26 mouse cellular contexts compared by ENCODE assay signal in the genomic region with DNA sequence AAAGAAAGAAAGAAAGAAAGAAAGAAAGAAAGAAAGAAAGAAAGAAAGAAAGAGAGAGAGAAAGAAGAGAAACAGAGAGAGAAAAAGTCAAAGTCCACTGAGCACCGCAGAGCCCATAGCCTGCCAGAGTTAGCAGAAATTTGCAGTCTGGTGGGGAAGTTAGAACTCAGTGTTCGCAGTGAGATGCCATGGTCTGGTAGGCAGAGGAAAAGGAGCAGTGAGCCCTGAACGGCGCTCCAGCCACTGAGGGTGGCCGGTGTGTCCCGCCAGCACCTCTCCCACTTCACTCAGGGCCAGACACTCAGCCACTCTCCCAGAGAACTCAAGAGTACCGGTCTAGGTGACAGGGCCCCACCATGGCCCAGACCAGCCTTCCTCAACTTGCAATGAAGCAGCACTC. TPM values are rescaled to one million over a fixed set of nuclear protein-coding genes. Genes with fewer than 3 reads are reported as not detected.
DNase-seq lines count a peak whose midpoint lies in the region; ATAC-seq lines count a peak whose summit lies in the region.
"Had no signal": no experiment of that assay in that cellular context is flagged by ENCODE, and none has a peak within 500 bp of the region (broad histone marks: within the 10 kb centered on the region; RNA-seq: fewer than 3 reads in every experiment).

No protein-coding gene starts in this region.

- WGBS in kidney, embryonic 14.5 days: 81% methylated on average over 7 of the region's 7 CpGs
- 65% methylated on average over 7 of the region's 7 CpGs for WGBS in kidney, embryonic 15.5 days
- 83% methylated on average over 7 of the region's 7 CpGs for WGBS in midbrain, embryonic 11.5 days
- 90% methylated on average over 7 of the region's 7 CpGs for WGBS in midbrain, embryonic 13.5 days

- peaks cover 82% of the 10 kb centered on the region for H3K36me3 ChIP-seq in kidney, embryonic 14.5 days (ENCODE audit: control insufficient read depth, insufficient read depth, low read length)
- peaks cover 98% of the 10 kb centered on the region for H3K36me3 ChIP-seq in kidney, embryonic 15.5 days
- peaks cover 63% of the 10 kb centered on the region for H3K36me3 ChIP-seq in midbrain, embryonic 11.5 days (ENCODE audit: control insufficient read depth, insufficient read depth, low read length)
- peaks cover 98% of the 10 kb centered on the region for H3K36me3 ChIP-seq in midbrain, embryonic 13.5 days

- no peak overlapping the region for H3K9ac ChIP-seq in kidney, embryonic 14.5 days (ENCODE audit: low read depth, low read length)
- no peak overlapping the region for H3K9ac ChIP-seq in kidney, embryonic 15.5 days
- H3K9ac ChIP-seq in midbrain, embryonic 11.5 days (ENCODE audit: low read length): no peak overlapping the region
- no peak overlapping the region for H3K9ac ChIP-seq in midbrain, embryonic 13.5 days (replicated peaks)
- H3K9ac ChIP-seq: embryonic facial prominence, embryonic 12.5 days; forebrain, embryonic 13.5 days had no signal

- H3K4me2 ChIP-seq in kidney, embryonic 14.5 days (replicated peaks; ENCODE audit: low read depth, low read length): no peak overlapping the region
- no peak overlapping the region for H3K4me2 ChIP-seq in kidney, embryonic 15.5 days
- no peak overlapping the region for H3K4me2 ChIP-seq in midbrain, embryonic 11.5 days
- no peak overlapping the region for H3K4me2 ChIP-seq in midbrain, embryonic 13.5 days (replicated peaks)
- H3K4me2 ChIP-seq: embryonic facial prominence, embryonic 12.5 days; forebrain, embryonic 13.5 days had no signal

- peak; percentile 23 for DNase-seq in kidney, adult 18-20 months
- DNase-seq in kidney, postnatal 10 days: no peak
- DNase-seq in kidney, adult 9 months: peak; percentile 41
- peak; percentile 18 to 68 for DNase-seq in kidney, postnatal 25 days
- DNase-seq in midbrain, embryonic 11.5 days (ENCODE audit: low spot score, missing footprints): peak; percentile 35
- DNase-seq: adrenal gland, adult 8-10 months; adrenal gland, postnatal 14 days; adrenal gland, postnatal 36 days; B cell, adult 2 months; cerebellum, adult 11-12 months; cerebellum, adult 2 months; cerebellum, adult 9-10 months; cerebellum, postnatal 10 days; cerebellum, postnatal 25 days had no signal

- no peak for ATAC-seq in kidney, embryonic 14.5 days (ENCODE audit: low FRiP score, low TSS enrichment)
- ATAC-seq in kidney, embryonic 15.5 days (replicated peaks; ENCODE audit: low FRiP score): no peak
- ATAC-seq in midbrain, embryonic 11.5 days (ENCODE audit: low FRiP score): no peak
- ATAC-seq in midbrain, embryonic 13.5 days: no peak
- ATAC-seq: activated CD4-positive, CD25-positive, alpha-beta regulatory T cell, adult 4 months; CD4-positive, CD25-positive, alpha-beta regulatory T cell, adult 4 months; forebrain, embryonic 13.5 days; Patski had no signal

- H3K4me3 ChIP-seq in kidney, embryonic 14.5 days (ENCODE audit: low read length): no peak overlapping the region
- H3K4me3 ChIP-seq in kidney, embryonic 15.5 days (replicated peaks): no peak overlapping the region
- no peak overlapping the region for H3K4me3 ChIP-seq in midbrain, embryonic 11.5 days (ENCODE audit: low read depth, low read length)
- H3K4me3 ChIP-seq in midbrain, embryonic 13.5 days (replicated peaks): no peak overlapping the region
- H3K4me3 ChIP-seq: embryonic facial prominence, embryonic 10.5 days; embryonic facial prominence, embryonic 12.5 days; forebrain, embryonic 13.5 days had no signal

- no peak overlapping the region for H3K27ac ChIP-seq in kidney, embryonic 14.5 days (ENCODE audit: low read depth, low read length)
- no peak overlapping the region for H3K27ac ChIP-seq in kidney, embryonic 15.5 days
- no peak overlapping the region for H3K27ac ChIP-seq in midbrain, embryonic 11.5 days (ENCODE audit: low read depth, low read length)
- H3K27ac ChIP-seq in midbrain, embryonic 13.5 days: no peak overlapping the region
- H3K27ac ChIP-seq: embryonic facial prominence, embryonic 10.5 days; embryonic facial prominence, embryonic 12.5 days; forebrain, embryonic 13.5 days had no signal

- no peaks in the 10 kb centered on the region for H3K4me1 ChIP-seq in kidney, embryonic 14.5 days (ENCODE audit: control insufficient read depth, insufficient read depth, low read length)
- H3K4me1 ChIP-seq in kidney, embryonic 15.5 days: 0 out of 2 replicates have a peak, but pooled peaks cover 4% of the 10 kb centered on the region
- H3K4me1 ChIP-seq in midbrain, embryonic 11.5 days (ENCODE audit: control insufficient read depth, insufficient read depth, low read length): no peaks in the 10 kb centered on the region
- H3K4me1 ChIP-seq in midbrain, embryonic 13.5 days (replicated peaks): peaks cover 5% of the 10 kb centered on the region
- H3K4me1 ChIP-seq: embryonic facial prominence, embryonic 10.5 days; embryonic facial prominence, embryonic 12.5 days had no signal

- H3K27me3 ChIP-seq in kidney, embryonic 14.5 days (ENCODE audit: control insufficient read depth, insufficient read depth, low read length): no peaks in the 10 kb centered on the region
- no peaks in the 10 kb centered on the region for H3K27me3 ChIP-seq in kidney, embryonic 15.5 days
- H3K27me3 ChIP-seq in midbrain, embryonic 11.5 days (ENCODE audit: control insufficient read depth, insufficient read depth, low read length): no peaks in the 10 kb centered on the region
- H3K27me3 ChIP-seq in midbrain, embryonic 13.5 days: no peaks in the 10 kb centered on the region
- H3K27me3 ChIP-seq: CH12.LX; embryonic facial prominence, embryonic 12.5 days; forebrain, embryonic 13.5 days; Patski had no signal

- no peaks in the 10 kb centered on the region for H3K9me3 ChIP-seq in kidney, embryonic 14.5 days (ENCODE audit: control insufficient read depth, low read length)
- no peaks in the 10 kb centered on the region for H3K9me3 ChIP-seq in kidney, embryonic 15.5 days (replicated peaks)
- H3K9me3 ChIP-seq in midbrain, embryonic 11.5 days (ENCODE audit: control insufficient read depth, low read length): no peaks in the 10 kb centered on the region
- no peaks in the 10 kb centered on the region for H3K9me3 ChIP-seq in midbrain, embryonic 13.5 days
- H3K9me3 ChIP-seq: embryonic facial prominence, embryonic 10.5 days; embryonic facial prominence, embryonic 12.5 days; forebrain, embryonic 13.5 days had no signal

RNA-seq across cellular contexts. Expression of a gene that starts 10.8 kb away (rescaled TPM):
- polyA plus RNA-seq in kidney, embryonic 14.5 days (2014; fragmentation: Nextera tagmentation; extraction: Ambion mirVana): 0.06 and 0.08 TPM in 2 replicates
- 0.08 TPM in 2 replicates for polyA plus RNA-seq in kidney, embryonic 15.5 days (2015; fragmentation: Nextera tagmentation; extraction: Ambion mirVana)
- 0.08 TPM in 1 of 2 replicates, not detected in the other for polyA plus RNA-seq in midbrain, embryonic 11.5 days (2014; fragmentation: Nextera tagmentation; extraction: Ambion mirVana)
- 0.05 and 0.06 TPM in 2 replicates for polyA plus RNA-seq in midbrain, embryonic 13.5 days (2015; fragmentation: Nextera tagmentation; extraction: Ambion mirVana)
- polyA plus RNA-seq: activated CD4-positive, CD25-positive, alpha-beta regulatory T cell, adult 4 months; CD4-positive, CD25-positive, alpha-beta regulatory T cell, adult 4 months; embryonic facial prominence, embryonic 10.5 days; forebrain, embryonic 11.5 days; forebrain, embryonic 13.5 days; Patski had no signal

RNA-seq across cellular contexts. Expression of a gene that starts 10.9 kb away (rescaled TPM):
- polyA plus RNA-seq in kidney, embryonic 14.5 days (2014; fragmentation: Nextera tagmentation; extraction: Ambion mirVana): 34.5 and 39.9 TPM in 2 replicates
- polyA plus RNA-seq in kidney, embryonic 15.5 days (2015; fragmentation: Nextera tagmentation; extraction: Ambion mirVana): 39.9 and 43.6 TPM in 2 replicates
- 41.5 and 46.6 TPM in 2 replicates for polyA plus RNA-seq in midbrain, embryonic 11.5 days (2014; fragmentation: Nextera tagmentation; extraction: Ambion mirVana)
- polyA plus RNA-seq in midbrain, embryonic 13.5 days (2015; fragmentation: Nextera tagmentation; extraction: Ambion mirVana): 38.5 and 43.4 TPM in 2 replicates

RNA-seq across cellular contexts. Expression of a gene that starts 24.8 kb away (rescaled TPM):
- polyA plus RNA-seq in kidney, embryonic 14.5 days (2014; fragmentation: Nextera tagmentation; extraction: Ambion mirVana): 63.4 and 86.2 TPM in 2 replicates
- 74.3 and 76.4 TPM in 2 replicates for polyA plus RNA-seq in kidney, embryonic 15.5 days (2015; fragmentation: Nextera tagmentation; extraction: Ambion mirVana)
- polyA plus RNA-seq in midbrain, embryonic 11.5 days (2014; fragmentation: Nextera tagmentation; extraction: Ambion mirVana): 68.1 and 73.7 TPM in 2 replicates
- 77.1 and 83.8 TPM in 2 replicates for polyA plus RNA-seq in midbrain, embryonic 13.5 days (2015; fragmentation: Nextera tagmentation; extraction: Ambion mirVana)

RNA-seq across cellular contexts. Expression of a gene that starts 34.4 kb away (rescaled TPM):
- 2.2 and 2.5 TPM in 2 replicates for polyA plus RNA-seq in kidney, embryonic 14.5 days (2014; fragmentation: Nextera tagmentation; extraction: Ambion mirVana)
- 3.2 and 3.3 TPM in 2 replicates for polyA plus RNA-seq in kidney, embryonic 15.5 days (2015; fragmentation: Nextera tagmentation; extraction: Ambion mirVana)
- polyA plus RNA-seq in midbrain, embryonic 11.5 days (2014; fragmentation: Nextera tagmentation; extraction: Ambion mirVana): 4.3 and 4.5 TPM in 2 replicates
- polyA plus RNA-seq in midbrain, embryonic 13.5 days (2015; fragmentation: Nextera tagmentation; extraction: Ambion mirVana): 8.2 and 12.1 TPM in 2 replicates

RNA-seq across cellular contexts. Expression of a gene that starts 52.9 kb away (rescaled TPM):
- 0.06 and 0.20 TPM in 2 replicates for polyA plus RNA-seq in kidney, embryonic 14.5 days (2014; fragmentation: Nextera tagmentation; extraction: Ambion mirVana)
- 0.14 TPM in 1 of 2 replicates, not detected in the other for polyA plus RNA-seq in kidney, embryonic 15.5 days (2015; fragmentation: Nextera tagmentation; extraction: Ambion mirVana)
- 0.12 and 0.34 TPM in 2 replicates for polyA plus RNA-seq in midbrain, embryonic 11.5 days (2014; fragmentation: Nextera tagmentation; extraction: Ambion mirVana)
- polyA plus RNA-seq in midbrain, embryonic 13.5 days (2015; fragmentation: Nextera tagmentation; extraction: Ambion mirVana): 0.19 and 0.36 TPM in 2 replicates
- polyA plus RNA-seq: activated CD4-positive, CD25-positive, alpha-beta regulatory T cell, adult 4 months; CD4-positive, CD25-positive, alpha-beta regulatory T cell, adult 4 months; G1E had no signal
